Mouse (Mus musculus): ENCODE data around the gene Slitrk4. TPM values are rescaled to one million over a fixed set of nuclear protein-coding genes. Genes with fewer than 3 reads are reported as not detected.

Slitrk4 gene
- polyA plus RNA-seq (2016; fragmentation: Nextera tagmentation; extraction: Ambion mirVana), result 2.4 and 3.1 TPM in 2 replicates

DNA sequence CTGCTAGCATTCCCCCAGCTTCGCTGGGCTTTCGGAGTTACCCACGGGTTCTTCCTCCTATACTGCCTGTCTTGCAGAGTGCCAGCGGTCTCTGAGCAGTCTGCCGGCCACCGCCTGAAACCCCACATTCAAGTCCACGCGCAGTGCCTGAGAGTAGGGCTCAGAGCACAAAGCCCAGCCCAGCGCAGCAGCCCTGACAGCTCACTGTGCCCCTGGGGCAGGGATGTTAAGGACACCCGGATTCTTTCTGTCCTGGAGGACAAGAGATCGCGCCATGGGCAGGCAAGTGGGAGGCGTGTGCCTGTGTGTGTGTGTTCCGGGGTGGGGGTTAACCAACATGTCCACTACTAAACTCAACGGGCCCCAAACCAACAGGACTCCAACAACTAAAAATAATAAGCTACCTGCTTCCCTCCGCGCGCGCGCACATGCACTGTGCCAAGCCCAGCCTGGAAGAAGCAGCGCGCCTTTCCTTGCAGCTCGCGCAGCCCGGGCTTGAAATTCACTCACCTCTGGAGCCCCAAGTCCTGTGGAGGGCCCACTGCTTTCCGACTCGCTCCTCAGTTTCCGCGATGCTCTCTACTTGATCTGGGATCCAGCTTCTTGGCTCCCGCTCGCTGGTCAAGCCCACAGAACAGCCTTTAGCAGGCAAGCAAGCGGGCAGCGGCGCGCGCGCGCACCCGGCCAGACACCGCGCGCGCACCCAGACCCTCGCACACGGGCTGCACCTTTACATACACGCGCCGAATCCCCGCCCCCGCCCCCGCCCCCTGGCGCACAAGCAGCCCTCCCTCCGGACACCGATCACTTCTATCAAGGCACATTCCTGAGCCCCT lies at the start of gene Slitrk4:
Gene Slitrk4, minus strand, starts transcription at position 707 of the 836 bp plus-strand sequence.
- Histone ChIP-seq H3K27ac (replicated peaks) (peak within 1 kb of the TSS; percentile 72), H3K4me3 (peak within 1 kb of the TSS; percentile 59), H3K27me3 (ENCODE audit: low read depth, poor library complexity, severe bottlenecking) (no peaks in the 10 kb centered on the region), H3K4me1 (no peaks in the 10 kb centered on the region), H3K9me3 (replicated peaks) (no peaks in the 10 kb centered on the region), H3K36me3 (no peaks in the 10 kb centered on the region)
- 11% methylated on average over 54 of the region's 54 CpGs for WGBS
- DNase-seq (ENCODE audit: low spot score), result peak; percentile 55

- no peaks in the 10 kb centered on the region for H3K9me3 ChIP-seq (replicated peaks)
- WGBS, result 82% methylated on average over 2 of the region's 2 CpGs
- no peak overlapping the region for H3K27ac ChIP-seq (replicated peaks)
- H3K4me1 ChIP-seq, result no peaks in the 10 kb centered on the region
- no peak for DNase-seq (ENCODE audit: low spot score)
- no peak overlapping the region for H3K4me3 ChIP-seq
- H3K36me3 ChIP-seq, result no peaks in the 10 kb centered on the region
- no peaks in the 10 kb centered on the region for H3K27me3 ChIP-seq (ENCODE audit: low read depth, poor library complexity, severe bottlenecking)
Observed at GRCm38 (mm10) chrX:64319501-64319900, 42.7 kb upstream of the Slitrk4 start.

DNA sequence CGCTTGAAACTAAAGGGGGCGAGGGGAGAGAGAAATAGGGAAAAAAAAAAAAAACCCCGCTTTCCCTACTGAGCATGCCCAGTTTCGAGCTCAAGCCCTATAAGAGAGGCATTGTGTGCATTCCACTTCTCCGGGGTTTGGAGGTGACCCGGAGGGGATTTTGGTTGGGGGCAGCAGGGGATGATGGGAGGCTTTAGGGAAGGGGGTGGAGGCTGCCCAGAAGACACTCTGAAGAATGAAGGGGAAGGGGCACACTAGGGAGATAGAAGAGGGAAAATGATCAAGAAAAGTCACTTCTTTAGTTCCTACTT lies 1.1 kb upstream of the Slitrk4 start:
- peak; percentile 29 for DNase-seq (ENCODE audit: low spot score)
- H3K9me3 ChIP-seq (replicated peaks), result no peaks in the 10 kb centered on the region
- peak overlapping the region; percentile 59 for H3K4me3 ChIP-seq
- H3K27ac ChIP-seq (replicated peaks), result no peak overlapping the region
- no peaks in the 10 kb centered on the region for H3K27me3 ChIP-seq (ENCODE audit: low read depth, poor library complexity, severe bottlenecking)
- no peaks in the 10 kb centered on the region for H3K36me3 ChIP-seq
- H3K4me1 ChIP-seq, result no peaks in the 10 kb centered on the region
- 34% methylated on average over 6 of the region's 6 CpGs for WGBS

DNA sequence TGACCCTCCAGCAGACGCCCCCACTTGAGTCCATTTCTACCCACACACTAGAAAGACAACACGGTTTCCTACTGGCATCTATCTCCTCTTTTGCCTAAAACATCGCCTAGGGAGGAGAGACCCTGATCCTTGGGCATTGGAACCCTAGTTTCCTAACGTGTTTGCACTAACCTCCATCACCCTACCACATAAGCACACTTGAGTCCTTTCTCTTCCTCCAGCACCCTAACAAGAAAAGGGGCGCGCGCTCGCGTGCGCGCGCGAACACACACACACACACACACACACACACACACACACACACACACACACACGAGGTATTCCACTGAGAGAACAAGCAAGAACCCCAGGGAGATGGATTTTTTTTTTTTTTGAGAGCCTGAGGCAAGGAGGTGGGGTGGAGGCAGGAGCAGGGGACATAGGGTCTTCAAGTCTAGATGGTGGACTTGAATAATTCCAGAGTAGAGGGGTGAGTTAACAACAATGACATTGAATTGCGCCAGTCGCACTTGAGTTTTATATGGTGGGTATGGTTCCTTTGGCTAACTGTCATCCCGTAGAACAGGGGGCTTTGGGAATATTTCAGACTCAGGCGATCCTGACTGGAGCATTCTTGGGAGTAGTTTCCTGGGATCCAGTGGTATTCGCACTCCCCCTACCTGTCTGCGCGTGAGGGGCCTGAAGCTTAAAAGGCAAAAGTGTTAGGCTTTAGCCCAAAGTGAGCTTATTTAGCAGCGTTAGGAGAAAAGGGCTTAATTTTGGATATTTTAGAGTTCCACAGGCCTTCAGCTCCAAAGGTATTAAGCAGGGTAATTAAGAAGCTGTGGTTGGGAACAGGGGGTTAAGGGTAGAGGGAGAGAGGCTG lies 562 bp upstream of the Slitrk4 start:
- no peaks in the 10 kb centered on the region for H3K36me3 ChIP-seq
- 23% methylated on average over 22 of the region's 22 CpGs for WGBS
- H3K27me3 ChIP-seq (ENCODE audit: low read depth, poor library complexity, severe bottlenecking), result no peaks in the 10 kb centered on the region
- no peaks in the 10 kb centered on the region for H3K9me3 ChIP-seq (replicated peaks)
- peak overlapping the region; percentile 59 for H3K4me3 ChIP-seq
- no peak overlapping the region; the same call in 1 of the 2 replicates for H3K27ac ChIP-seq (replicated peaks)
- peak; percentile 14 for DNase-seq (ENCODE audit: low spot score)
- no peaks in the 10 kb centered on the region for H3K4me1 ChIP-seq

GRCm38 (mm10) chrX:64275501-64276289 lies 1.1 kb downstream of the Slitrk4 start:
- peak overlapping the region; percentile 59 for H3K4me3 ChIP-seq
- DNase-seq (ENCODE audit: low spot score), result peak; percentile 36
- H3K27ac ChIP-seq (replicated peaks), result peak overlapping the region; percentile 72
- H3K9me3 ChIP-seq (replicated peaks), result no peaks in the 10 kb centered on the region
- 13% methylated on average over 41 of the region's 41 CpGs for WGBS
- H3K36me3 ChIP-seq, result no peaks in the 10 kb centered on the region
- no peaks in the 10 kb centered on the region for H3K27me3 ChIP-seq (ENCODE audit: low read depth, poor library complexity, severe bottlenecking)
- no peaks in the 10 kb centered on the region for H3K4me1 ChIP-seq

GRCm38 (mm10) chrX:64263481-64263880 lies 13.3 kb downstream of the Slitrk4 start:
- Histone ChIP-seq H3K4me3 (no peak overlapping the region), H3K27me3 (ENCODE audit: low read depth, poor library complexity, severe bottlenecking) (no peaks in the 10 kb centered on the region), H3K27ac (replicated peaks) (no peak overlapping the region), H3K36me3 (no peaks in the 10 kb centered on the region), H3K4me1 (no peaks in the 10 kb centered on the region), H3K9me3 (replicated peaks) (no peaks in the 10 kb centered on the region)
- 87% methylated on average over 1 of the region's 1 CpGs for WGBS
- DNase-seq (ENCODE audit: low spot score), result no peak

Other genes starting within 250 kb of the Slitrk4 start
- gene Gm6760, start 124.8 kb downstream of the Slitrk4 start, polyA plus RNA-seq (2016; fragmentation: Nextera tagmentation; extraction: Ambion mirVana), result not detected in 2 replicates
- 0.26 and 0.36 TPM in 2 replicates for gene 3830417A13Rik, start 103.4 kb downstream of the Slitrk4 start, polyA plus RNA-seq (2016; fragmentation: Nextera tagmentation; extraction: Ambion mirVana)

All from midbrain, embryonic 10.5 days (tissue).